Mouse (Mus musculus) midbrain, embryonic 10.5 days (tissue): ENCODE measurements at regions not wholly inside any gene's neighbourhood (a gene's known extent, or its start where the extent isn't known, plus 50 kb on each side); places are given as distances from the start of the nearest gene placed in this dataset.
"Not testable (repeated sequence)": the region's sequence is repeated elsewhere in the genome, so short reads cannot be mapped to it uniquely, and the experiment has no call there.

Experiments
- DNase-seq: peaks from one replicate; pipeline ENCODE4 v3.0.0-alpha.2; 2017; ENCODE audit warnings: low spot score
- H3K27ac ChIP-seq: fragments of 300-500 bp; sonication (generic); replicated peaks from 2 replicates; pipeline ENCODE4 v1.5.1; 2016; ENCODE audit warnings: mild to moderate bottlenecking
- H3K27me3 ChIP-seq: fragments of 300-500 bp; sonication (generic); 2 replicates; pipeline ENCODE4 v1.6.1; 2016; ENCODE audit warnings: low read depth, mild to moderate bottlenecking; ENCODE audit not compliant: poor library complexity, severe bottlenecking
- H3K36me3 ChIP-seq: fragments of 300-500 bp; sonication (generic); 2 replicates; pipeline ENCODE4 v1.6.1; 2016; ENCODE audit warnings: mild to moderate bottlenecking, moderate library complexity
- H3K4me1 ChIP-seq: fragments of 300-500 bp; sonication (generic); 2 replicates; pipeline ENCODE4 v1.6.1; 2016
- H3K4me3 ChIP-seq: fragments of 300-500 bp; sonication (generic); 2 replicates; pipeline ENCODE4 v1.5.1; 2016; ENCODE audit warnings: mild to moderate bottlenecking, moderate library complexity
- H3K9me3 ChIP-seq: fragments of 300-500 bp; sonication (generic); replicated peaks from 2 replicates; pipeline ENCODE4 v1.6.1; 2016; ENCODE audit warnings: mild to moderate bottlenecking
- WGBS: fragments of 180-500 bp; shearing (Covaris S2); methylation state at CpG from one replicate; pipeline ENCODE4 v1.1.7; 2016; 5-methylcytosine and 5-hydroxymethylcytosine counted together

DNA sequence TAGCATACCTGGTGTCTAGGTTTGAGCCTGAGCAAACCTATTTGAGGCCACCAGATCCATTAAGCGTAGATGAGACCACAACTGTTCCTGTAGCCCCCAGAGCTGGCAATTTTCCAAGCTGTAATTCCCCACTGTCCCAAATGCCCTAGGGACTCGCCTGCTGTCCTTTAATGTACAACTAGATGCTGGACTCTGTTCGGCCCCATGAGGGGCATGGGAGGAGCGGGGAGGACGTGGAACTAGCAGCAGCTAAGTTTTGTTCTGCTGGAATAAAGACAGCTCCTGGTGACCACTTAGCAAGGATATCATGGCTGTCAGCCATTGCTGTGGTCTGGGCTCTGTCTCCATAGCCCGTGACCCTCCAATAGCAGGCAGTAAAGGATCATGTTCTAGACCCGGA, 103.1 kb downstream of the Ero1lb start:
- H3K9me3 ChIP-seq, DNase-seq, H3K27ac ChIP-seq, H3K4me3 ChIP-seq, H3K27me3 ChIP-seq, H3K36me3 ChIP-seq, H3K4me1 ChIP-seq: not testable (repeated sequence)
- no CpG with 5 or more reads among the region's 7 CpGs for WGBS

DNA sequence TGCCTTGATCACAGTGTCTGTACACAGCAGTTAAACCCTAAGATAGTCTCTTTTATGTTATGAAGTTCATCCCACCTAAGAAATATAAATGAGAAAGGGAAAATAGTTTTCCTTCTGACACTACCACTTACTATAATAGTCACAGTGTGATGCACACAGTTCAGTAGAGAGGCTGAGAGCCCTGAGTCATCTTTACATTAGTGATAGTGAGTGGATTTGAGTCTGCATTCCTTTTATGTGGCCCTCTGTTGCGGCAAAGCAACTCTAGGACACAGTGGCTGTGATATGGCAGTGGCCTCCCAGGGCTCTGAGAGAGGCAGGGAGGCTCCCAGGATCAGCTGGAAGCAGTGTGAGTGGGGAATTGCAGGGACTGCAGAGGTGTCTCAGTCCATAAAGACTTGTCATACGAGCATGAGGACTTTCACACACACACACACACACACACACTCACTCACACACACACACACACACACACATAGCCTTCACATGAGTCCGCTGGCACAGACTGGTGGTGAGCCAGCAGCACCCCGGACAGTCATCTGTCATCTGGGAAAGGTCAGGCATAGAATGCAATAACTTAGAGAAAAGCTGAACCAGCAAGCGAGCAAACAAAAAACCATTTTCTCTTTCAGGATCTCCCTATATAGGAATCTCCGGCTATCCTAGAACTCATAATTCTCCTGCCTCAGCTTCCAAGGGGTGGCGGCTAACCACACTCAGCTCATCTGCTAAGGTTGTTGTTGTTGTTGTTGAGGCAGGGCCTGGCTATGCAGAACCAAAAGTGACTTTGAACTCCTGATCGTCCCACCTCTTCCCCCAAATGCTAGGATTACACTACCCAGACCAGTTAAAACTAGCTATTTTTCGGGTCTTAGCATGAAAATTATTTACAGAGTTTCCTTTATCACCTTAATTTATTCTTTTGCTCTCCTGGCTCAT, 102.3 kb downstream of the Ero1lb start:
- not testable (repeated sequence) for H3K36me3 ChIP-seq, H3K4me1 ChIP-seq, H3K27ac ChIP-seq, H3K9me3 ChIP-seq, DNase-seq, H3K27me3 ChIP-seq, H3K4me3 ChIP-seq
- 85% methylated on average over 9 of the region's 9 CpGs for WGBS

DNA sequence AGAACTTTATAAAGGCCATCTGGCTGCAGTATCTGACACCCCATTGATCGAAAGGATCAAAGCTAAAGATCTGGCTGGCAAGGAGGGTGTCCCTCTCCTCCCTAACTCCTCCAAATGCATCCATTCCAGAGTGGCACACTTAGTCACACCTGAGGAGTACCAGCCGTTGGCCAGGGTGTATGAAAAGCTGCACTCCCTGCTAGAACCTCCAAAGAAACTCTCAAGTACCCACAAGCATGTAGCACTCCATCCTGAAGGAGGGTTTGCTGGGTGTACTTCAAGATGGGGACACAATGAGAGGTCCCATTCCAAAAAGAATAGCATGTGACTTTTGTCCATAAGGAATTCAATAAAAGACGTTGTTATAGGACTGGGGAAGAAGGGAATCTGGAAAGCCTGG, 100.4 kb downstream of the Ero1lb start:
- H3K4me1 ChIP-seq, H3K36me3 ChIP-seq, H3K4me3 ChIP-seq, H3K27me3 ChIP-seq, H3K9me3 ChIP-seq, H3K27ac ChIP-seq, DNase-seq: not testable (repeated sequence)
- 92% methylated on average over 3 of the region's 3 CpGs for WGBS
